ENCODE assay signal across 8 mouse cellular contexts in the genomic region with DNA sequence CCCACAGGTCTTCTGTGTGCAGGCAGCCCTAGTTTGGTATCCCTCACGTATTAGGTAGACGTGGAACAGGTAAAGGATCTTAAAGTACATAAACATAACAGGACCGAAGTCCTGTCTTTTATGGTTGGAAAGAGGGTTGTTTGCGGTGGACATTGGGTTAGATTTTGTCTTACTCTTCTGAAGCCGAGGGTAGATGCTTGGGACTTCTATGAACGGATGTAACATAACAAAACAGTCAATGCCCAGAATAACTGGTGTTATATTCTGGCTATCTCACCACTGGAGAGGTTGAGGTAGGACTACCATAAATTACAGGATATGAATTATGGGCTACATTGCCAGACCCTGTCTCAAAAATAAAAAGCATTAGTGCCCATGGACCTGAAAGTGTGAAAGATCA. TPM values are rescaled to one million over a fixed set of nuclear protein-coding genes. Genes with fewer than 3 reads are reported as not detected.
DNase-seq lines count a peak whose midpoint lies in the region; ATAC-seq lines count a peak whose summit lies in the region.

A gene (minus strand): TSS at position 101 of the 400 bp plus-strand sequence.

- 54% methylated on average over 6 of the region's 6 CpGs for WGBS in hindbrain, embryonic 16.5 days
- WGBS in macrophage (ENCODE audit: missing documents), result 35% methylated on average over 6 of the region's 6 CpGs

- H3K27ac ChIP-seq in hindbrain, embryonic 16.5 days (ENCODE audit: low read depth, low read length), result peak within 1 kb of the TSS; percentile 89
- peak within 1 kb of the TSS; percentile 24 for H3K27ac ChIP-seq in macrophage

- 0 out of 2 replicates have a peak, but pooled peaks have one; percentile 7 for ATAC-seq in hindbrain, embryonic 16.5 days

- no peak for DNase-seq in frontal cortex, adult 2 months (ENCODE audit: extremely low spot score in 1 of 2, low spot score in 1 of 2)
- no peak for DNase-seq in frontal cortex, postnatal 36 days (ENCODE audit: low spot score in 2 of 2)
- DNase-seq in adrenal gland, adult 2 months, result no peak
- DNase-seq in gastrocnemius, adult 18-20 months (ENCODE audit: low spot score), result no peak
- DNase-seq in cerebellum, postnatal 10 days, result no peak
- no peak for DNase-seq in right cerebral cortex, postnatal 25 days

- peaks cover 5% of the 10 kb centered on the region for H3K4me1 ChIP-seq in hindbrain, embryonic 16.5 days (ENCODE audit: control insufficient read depth, insufficient read depth, low read depth, low read length)

- H3K79me2 ChIP-seq in macrophage (ENCODE audit: inconsistent target), result peaks cover 10% of the 10 kb centered on the region; the same call in 1 of the 2 replicates

- peaks cover 19% of the 10 kb centered on the region for H3K36me3 ChIP-seq in hindbrain, embryonic 16.5 days (ENCODE audit: control insufficient read depth, insufficient read depth, low read length)
- peaks cover 18% of the 10 kb centered on the region; the same call in 1 of the 2 replicates for H3K36me3 ChIP-seq in macrophage (ENCODE audit: inconsistent target)

- H3K9ac ChIP-seq in hindbrain, embryonic 16.5 days (ENCODE audit: low read depth, low read length), result peak within 1 kb of the TSS; percentile 90

- peak within 1 kb of the TSS; percentile 60 for H3K4me2 ChIP-seq in hindbrain, embryonic 16.5 days (ENCODE audit: low read length)

- H3K27me3 ChIP-seq in hindbrain, embryonic 16.5 days (replicated peaks; ENCODE audit: control insufficient read depth, insufficient read depth, low read length), result no peaks in the 10 kb centered on the region

- H3K4me3 ChIP-seq in hindbrain, embryonic 16.5 days (ENCODE audit: low read length), result peak within 1 kb of the TSS; percentile 78
- H3K4me3 ChIP-seq in macrophage (ENCODE audit: inconsistent target), result peak within 1 kb of the TSS; percentile 57

- H3K9me3 ChIP-seq in hindbrain, embryonic 16.5 days (ENCODE audit: control insufficient read depth, low read length), result no peaks in the 10 kb centered on the region

RNA-seq across cellular contexts. Expression of the gene that starts here (rescaled TPM):
- 60.3 and 67.4 TPM in 2 replicates for polyA plus RNA-seq in frontal cortex, adult 2 months (2012; rRNA removed)
- 10 to 100 TPM; 43.6 to 60.5 TPM for total RNA-seq in adrenal gland, adult 2 months (2021)
- 89.4 and 106 TPM in 2 replicates for polyA plus RNA-seq in adrenal gland, adult 2 months (2012; rRNA removed)
- total RNA-seq in gastrocnemius, adult 18-20 months (2021), result 10 to 100 TPM; 36.5 to 44.5 TPM
- polyA plus RNA-seq in hindbrain, embryonic 16.5 days (2015; fragmentation: Nextera tagmentation; extraction: Ambion mirVana), result 117 and 131 TPM in 2 replicates
- total RNA-seq in macrophage (2018; cell fraction: chromatin; rRNA removed), result 10 to 100 TPM in 24 of 26 experiments, 1 to 10 TPM in 2; 7.8 to 67.7 (median 23.6) TPM
- total RNA-seq in macrophage (2018; cell fraction: cytosol; rRNA removed), result 10 to 100 TPM; 19.1 to 41.4 (median 28.1) TPM
- total RNA-seq in macrophage (2018; cell fraction: nucleus; rRNA removed), result 10 to 100 TPM; 10.6 to 52.7 (median 33.4) TPM
- polyA plus RNA-seq in macrophage (2018), result 14.2 to 42.9 TPM (median 31.7 TPM) in 3 replicates
